In the genomic region with DNA sequence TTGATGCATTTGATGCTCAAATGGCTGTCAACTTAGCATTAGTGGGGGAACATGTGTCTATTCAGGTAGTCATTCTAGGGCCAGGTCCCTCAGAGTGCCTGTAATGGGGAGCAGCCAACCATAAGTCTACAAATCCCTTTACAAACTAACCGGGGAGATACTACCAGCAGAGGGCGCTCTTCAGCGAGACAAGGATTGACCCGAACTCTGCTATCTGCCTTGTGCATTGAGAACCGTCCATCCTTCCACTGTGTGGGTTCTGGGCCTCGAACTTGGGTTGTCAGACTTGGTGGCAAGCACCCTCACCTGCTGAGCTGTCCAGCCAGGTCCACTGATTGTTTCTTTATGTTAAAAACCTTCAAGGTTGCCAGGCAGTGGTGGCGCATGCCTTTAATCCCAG, we compare ENCODE assay signal across 8 mouse cellular contexts. TPM values are rescaled to one million over a fixed set of nuclear protein-coding genes. Genes with fewer than 3 reads are reported as not detected.
DNase-seq lines count a peak whose midpoint lies in the region; ATAC-seq and TF ChIP-seq lines count a peak whose summit lies in the region.

No protein-coding gene starts in this region.

- ATAC-seq in G1E (ENCODE audit: extremely low read depth, insufficient number of reproducible peaks, low FRiP score, poor library complexity, severe bottlenecking) = no peak; the same call in 1 of the 2 replicates
- ATAC-seq in megakaryocyte progenitor cell, adult 5-6 weeks (replicated peaks; ENCODE audit: poor library complexity) = peak; percentile 76

- H3K36me3 ChIP-seq in G1E (replicated peaks) = no peaks in the 10 kb centered on the region

- peaks cover 28% of the 10 kb centered on the region for H3K27me3 ChIP-seq in G1E (ENCODE audit: insufficient read depth, low read length)

- peak; percentile 94 for TF ChIP-seq CTCF in G1E (IDR thresholded peaks at IDR 0.05; ENCODE audit: low read depth, low read length)
- TF ChIP-seq CTCF in layer of hippocampus, adult 2 months (conservative IDR thresholded peaks at IDR 0.05) = peak; percentile 89

- H3K9me3 ChIP-seq in G1E (replicated peaks) = peaks cover 5% of the 10 kb centered on the region

- intact Hi-C loops in heart, postnatal 25 days (cut with DNase I) = loop anchor here (1.0 kb wide), 1 partner anchor 167 kb away; no protein-coding TSS in a partner anchor

- DNase-seq in heart, adult 11 months = peak; percentile 92
- DNase-seq in heart, postnatal 25 days (ENCODE audit: low spot score) = no peak
- peak; percentile 79 for DNase-seq in G1E (ENCODE audit: low spot score)
- peak; percentile 70 to 84 for DNase-seq in cerebellum, adult 18-20 months
- DNase-seq in gastrocnemius, postnatal 10 days = peak; percentile 79
- peak; percentile 46 to 77 for DNase-seq in layer of hippocampus, adult 2 months (ENCODE audit: low spot score in 2 of 2)
- peak; percentile 41 to 71 for DNase-seq in spleen, postnatal 14 days (ENCODE audit: low spot score in 2 of 2)

- H3K4me3 ChIP-seq in G1E (ENCODE audit: low read depth, low read length) = no peak overlapping the region
- no peak overlapping the region for H3K4me3 ChIP-seq in layer of hippocampus, adult 2 months

- peaks cover 13% of the 10 kb centered on the region for H3K4me1 ChIP-seq in G1E (ENCODE audit: insufficient read depth, low read depth, low read length)

- H3K27ac ChIP-seq in layer of hippocampus, adult 2 months = no peak overlapping the region

RNA-seq across cellular contexts. Expression of gene Fos, which starts 23.1 kb away (rescaled TPM):
- total RNA-seq in heart, postnatal 25 days (2021) = 1 to 10 TPM; 3.4 to 3.9 TPM
- total RNA-seq in G1E (2014; fragmentation: Nextera tagmentation) (8.7 and 10.2 TPM in 2 replicates), G1E (2017) (18.3 and 18.5 TPM in 2 replicates)
- 3.7 and 4.0 TPM in 2 replicates for polyA plus RNA-seq in G1E (2012)
- total RNA-seq in gastrocnemius, postnatal 10 days (2021) = 10 to 100 TPM in 1 of 2 experiments, 1 to 10 TPM in 1; 4.3 to 15.2 TPM
- 10 to 100 TPM in 1 of 2 experiments, 1 to 10 TPM in 1; 8.9 to 13.7 TPM for total RNA-seq in layer of hippocampus, adult 2 months (2021)
- total RNA-seq in megakaryocyte progenitor cell, adult 5-6 weeks (2015) = 94.5 and 144 TPM in 2 replicates
- total RNA-seq in megakaryocyte progenitor cell, adult 5-6 weeks (2017) = 72.4 and 111 TPM in 2 replicates
